Mouse (Mus musculus) c-Kit-positive CD71-positive TER-119-negative erythroid progenitor cells, embryonic 14.5 days (primary cell): ENCODE measurements at regions not wholly inside any gene's neighbourhood (a gene's known extent, or its start where the extent isn't known, plus 50 kb on each side); places are given as distances from the start of the nearest gene placed in this dataset.

ENCODE experiments used
- DNase-seq: peaks from one replicate; pipeline ENCODE4 v3.0.0-alpha.2; 2013; ENCODE audit warnings: low read depth

DNA sequence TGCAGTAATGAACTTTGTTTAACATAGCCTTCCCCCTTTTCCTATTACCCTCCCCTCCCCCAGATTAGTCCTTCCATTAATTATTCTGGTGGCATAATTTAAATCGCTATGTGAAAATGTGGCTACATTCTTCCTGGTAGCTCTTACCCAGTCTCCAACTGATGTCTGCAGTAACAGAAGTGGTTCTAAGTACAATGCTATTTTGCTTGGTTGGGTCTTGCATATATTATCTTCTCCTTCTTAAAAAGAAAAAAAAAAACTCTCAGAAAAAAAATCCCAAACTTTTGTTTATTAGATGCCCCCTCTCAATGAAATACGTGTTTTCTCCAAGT lies 223.7 kb downstream of the Usp25 start:
- DNase-seq = no peak

- no peak for DNase-seq
Measured at GRCm38 (mm10) chr16:77236509-77237271, 223.2 kb downstream of the Usp25 start.

DNA sequence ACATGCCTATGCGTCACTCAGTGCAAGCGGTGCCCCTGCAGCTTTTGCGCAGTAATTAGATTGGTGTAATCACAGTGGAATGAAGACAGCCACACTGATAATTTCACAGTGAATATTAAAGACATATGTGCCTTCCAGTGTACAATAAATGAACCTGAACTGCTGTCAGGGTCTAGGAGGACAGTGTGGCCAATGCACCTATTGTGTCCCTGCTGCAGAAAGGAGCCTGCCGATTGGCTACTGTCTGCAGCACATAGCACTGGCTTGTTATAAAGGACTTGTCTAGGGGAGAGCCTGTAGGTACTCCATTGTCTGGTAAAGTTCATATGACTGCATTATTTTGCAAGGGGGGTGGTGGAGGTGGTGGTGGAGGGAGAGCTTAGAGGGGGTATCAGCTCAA lies 222.5 kb downstream of the Usp25 start:
- no peak for DNase-seq

DNA sequence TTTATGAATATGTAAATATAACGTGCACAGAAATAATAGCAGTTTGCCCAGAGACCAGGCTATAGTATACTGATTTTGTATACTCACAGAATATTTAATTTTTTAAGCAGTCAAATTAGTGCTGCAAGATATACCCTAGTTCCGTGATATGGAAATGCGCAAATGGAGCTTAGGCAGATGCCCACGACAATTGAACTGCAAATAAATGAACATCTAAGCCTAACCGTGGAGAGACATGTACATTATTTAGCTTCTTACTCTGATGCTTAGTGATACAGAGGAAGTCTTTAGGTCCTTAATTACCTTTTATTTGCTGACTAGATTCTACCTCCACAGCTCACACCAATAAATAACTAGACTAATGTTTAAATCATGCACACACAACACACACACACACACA lies 221.9 kb downstream of the Usp25 start:
- no peak for DNase-seq
